Mouse (Mus musculus) CH12.LX (cell line): ENCODE measurements around the gene Rps18. TPM values are rescaled to one million over a fixed set of nuclear protein-coding genes. Genes with fewer than 3 reads are reported as not detected.
A peak's percentile ranks its signal among the peaks of the same experiment; 100 is the strongest.

Experiments used
- DNase-seq: peaks from one replicate; pipeline ENCODE4 v3.0.0-alpha.2; 2013; ENCODE audit errors: extremely low read depth
- H3K27ac ChIP-seq: 2 replicates; pipeline ENCODE4 v1.5.1; 2012; ENCODE audit warnings: low read depth, mild to moderate bottlenecking, control low read depth, moderate library complexity; ENCODE audit not compliant: insufficient read depth
- H3K27me3 ChIP-seq: replicated peaks from 2 replicates; pipeline ENCODE3; 2012; ENCODE audit warnings: inconsistent platforms
- H3K36me3 ChIP-seq, 2 experiments: replicated peaks in 1 of 2; 2 replicates each; pipeline versions ENCODE3 to v1.6.1; 2012; ENCODE audit warnings: inconsistent platforms in 1 of 2, low read length in 1 of 2, mild to moderate bottlenecking in 1 of 2, mixed read lengths in 1 of 2, moderate library complexity in 1 of 2; ENCODE audit not compliant: control insufficient read depth in 1 of 2, insufficient read depth in 1 of 2
- H3K4me1 ChIP-seq, 2 experiments: 2 replicates each; pipeline ENCODE4 v1.6.1; 2012; ENCODE audit warnings: inconsistent platforms in 1 of 2, moderate library complexity in 1 of 2; ENCODE audit not compliant: insufficient read depth in 2 of 2, control insufficient read depth in 1 of 2
- H3K4me2 ChIP-seq: 2 replicates; pipeline ENCODE4 v1.6.1; 2012; ENCODE audit warnings: low read depth, mild to moderate bottlenecking, control low read depth; ENCODE audit not compliant: poor library complexity, insufficient read depth, severe bottlenecking
- H3K4me3 ChIP-seq, 3 experiments: fragments of 150-350 bp in 1 of 3; sonication (generic) in 1 of 3; replicated peaks in 1 of 3; 2 replicates each; pipeline versions ENCODE3 to v1.5.1; 2011 to 2012; ENCODE audit warnings: low read depth in 2 of 3, low read length in 2 of 3, mild to moderate bottlenecking in 2 of 3, moderate library complexity in 2 of 3, control low read depth in 1 of 3, improper control_type of control experiment in 1 of 3, inconsistent platforms in 1 of 3, mixed read lengths in 1 of 3; ENCODE audit not compliant: poor library complexity in 1 of 3
- H3K79me2 ChIP-seq: replicated peaks from 2 replicates; pipeline ENCODE4 v1.6.1; 2012; ENCODE audit warnings: mild to moderate bottlenecking, moderate library complexity; ENCODE audit not compliant: control insufficient read depth, poor library complexity, insufficient read depth, severe bottlenecking; ENCODE audit errors: extremely low read depth
- H3K9ac ChIP-seq: 2 replicates; pipeline ENCODE4 v1.6.1; 2012; ENCODE audit warnings: low read depth, mild to moderate bottlenecking, control low read depth, moderate library complexity; ENCODE audit not compliant: insufficient read depth
- H3K9me3 ChIP-seq: replicated peaks from 2 replicates; pipeline ENCODE3; 2012; ENCODE audit warnings: low read length, inconsistent platforms, mixed read lengths
- CHD2 ChIP-seq: IDR thresholded peaks from 2 replicates; pipeline ENCODE4 v1.6.1; 2011; ENCODE audit warnings: low read length, improper control_type of control experiment
- GABPA ChIP-seq: IDR thresholded peaks from 2 replicates; pipeline ENCODE4 v1.6.1; 2012; ENCODE audit warnings: low read depth, low read length, improper control_type of control experiment, inconsistent platforms; ENCODE audit not compliant: insufficient replicate concordance
- HCFC1 ChIP-seq: IDR thresholded peaks from 2 replicates; pipeline ENCODE4 v1.6.1; 2012; ENCODE audit warnings: low read depth, mild to moderate bottlenecking, inconsistent platforms, low read length, improper control_type of control experiment
- NELFE ChIP-seq: IDR thresholded peaks from 2 replicates; pipeline ENCODE4 v1.6.1; 2011; ENCODE audit warnings: low read depth, low read length, improper control_type of control experiment
- PAX5 ChIP-seq: IDR thresholded peaks from 2 replicates; pipeline ENCODE4 v1.6.1; 2012; ENCODE audit warnings: low read length, inconsistent platforms, mixed read lengths
- POLR2A ChIP-seq: IDR thresholded peaks from 2 replicates; pipeline ENCODE4 v1.6.1; 2011; ENCODE audit warnings: low read depth, mild to moderate bottlenecking, improper control_type of control experiment, low read length
- POLR2AphosphoS2 ChIP-seq: IDR thresholded peaks from 2 replicates; pipeline ENCODE4 v1.6.1; 2011; ENCODE audit warnings: low read depth, low read length, improper control_type of control experiment
- RCOR1 ChIP-seq: conservative IDR thresholded peaks from 2 replicates; pipeline ENCODE4 v1.6.1; 2012; ENCODE audit warnings: low read depth, mild to moderate bottlenecking, inconsistent platforms, low read length, improper control_type of control experiment
- TCF12 ChIP-seq: IDR thresholded peaks from 2 replicates; pipeline ENCODE4 v1.6.1; 2014; ENCODE audit warnings: low read depth, mild to moderate bottlenecking, inconsistent platforms, low read length, improper control_type of control experiment
- UBTF ChIP-seq: IDR thresholded peaks from 2 replicates; pipeline ENCODE4 v1.6.1; 2012; ENCODE audit warnings: low read depth, mild to moderate bottlenecking, inconsistent platforms, low read length, improper control_type of control experiment, moderate library complexity
- USF1 ChIP-seq: IDR thresholded peaks from 2 replicates; pipeline ENCODE4 v1.6.1; 2014; ENCODE audit warnings: low read depth, mild to moderate bottlenecking, inconsistent platforms, low read length, improper control_type of control experiment
- USF2 ChIP-seq: conservative IDR thresholded peaks from 2 replicates; pipeline ENCODE4 v1.6.1; 2011; ENCODE audit warnings: low read depth, low read length, improper control_type of control experiment
- dilution Hi-C: fragments of 300-500 bp; cut with MboI; formaldehyde crosslinking; loops from 2 replicates; pipeline ENCODE4 v1.14.3; 2020; ENCODE audit warnings: low sequenced_read_pairs; ENCODE audit not compliant: extremely low pct_unique_long_range_greater_than_20kb, extremely low pct_ligation_motif_present
- in situ Hi-C: fragments of 300-500 bp; cut with MboI; formaldehyde crosslinking; loops from 3 replicates; pipeline ENCODE4 v1.14.3; 2019; ENCODE audit warnings: low sequenced_read_pairs, low pct_ligation_motif_present, low pct_unique_long_range_greater_than_20kb, mixed read lengths
- polyA plus RNA-seq: library from polyadenylated mRNA; unstranded; fragments of >175 nt; gene quantifications from 2 replicates; pipeline ENCODE4 v1.2.1, GENCODE M21; 2012; ENCODE audit warnings: low read depth; ENCODE audit not compliant: insufficient read length
- total RNA-seq, 2 experiments: library from RNA; depleted of rRNA; stranded (reverse); fragments of 300-350 nt in 1 of 2; fragments of >200 nt in 1 of 2; gene quantifications; 2 replicates each; pipeline ENCODE4 v1.2.3; 2012 to 2014

Gene Rps18
- total and polyA plus RNA-seq, 3 experiments: 246 to 991 (median 302) TPM

GRCm38 (mm10) chr17:33951021-33951946 lies 4.5 kb downstream of the Rps18 start, which contains the start of gene B3galt4 (continued):
- TF ChIP-seq UBTF: no peak
- TF ChIP-seq, all 38 proteins: peak for 16

GRCm38 (mm10) chr17:33950131-33950625 lies 5.6 kb downstream of the Rps18 start:
- peak; percentile 48; the same call in 1 of the 2 replicates for TF ChIP-seq CHD2
- no peak; the same call in 1 of the 2 replicates for TF ChIP-seq POLR2A
- Histone ChIP-seq H3K4me1 (peaks cover 4 to 23% of the 10 kb centered on the region in 2 experiments; a peak in 2 of 4 replicates), H3K4me2 (no peak overlapping the region), H3K27me3 (no peaks in the 10 kb centered on the region), H3K79me2 (peaks cover 19% of the 10 kb centered on the region), H3K4me3 (no peak overlapping the region), H3K36me3 (peaks cover 69 to 89% of the 10 kb centered on the region in 2 experiments), H3K27ac (0 out of 2 replicates have a peak overlapping the region, but pooled peaks have one; percentile 83), H3K9me3 (no peaks in the 10 kb centered on the region), H3K9ac (no peak overlapping the region)
- dilution Hi-C loops: no loop called here
- in situ Hi-C loops: no loop called here
- DNase-seq: no peak

- TF ChIP-seq PAX5: no peak
- TF ChIP-seq USF2: no peak
- TF ChIP-seq, all 38 proteins: peak for 0
- no peaks in the 10 kb centered on the region for H3K9me3 ChIP-seq
- no peak overlapping the region for H3K4me3 ChIP-seq
- H3K4me1 ChIP-seq: peaks cover 4 to 23% of the 10 kb centered on the region in 2 experiments; a peak in 2 of 4 replicates
- H3K79me2 ChIP-seq: peaks cover 7% of the 10 kb centered on the region
- in situ Hi-C loops: no loop called here
- dilution Hi-C loops: no loop called here
- no peaks in the 10 kb centered on the region for H3K27me3 ChIP-seq
- no peak overlapping the region for H3K4me2 ChIP-seq
- H3K9ac ChIP-seq: no peak overlapping the region
- no peak overlapping the region for H3K27ac ChIP-seq
- no peak for DNase-seq
- peaks cover 76 to 91% of the 10 kb centered on the region in 2 experiments for H3K36me3 ChIP-seq
Measured at GRCm38 (mm10) chr17:33948905-33949537, 6.8 kb downstream of the Rps18 start.

- dilution Hi-C loops (no loop called here), in situ Hi-C loops (no loop called here)
- Histone ChIP-seq H3K9me3 (no peaks in the 10 kb centered on the region), H3K27ac (no peak overlapping the region), H3K9ac (no peak overlapping the region), H3K4me2 (no peak overlapping the region), H3K4me3 (no peak overlapping the region), H3K27me3 (no peaks in the 10 kb centered on the region), H3K4me1 (peaks cover 4 to 21% of the 10 kb centered on the region in 2 experiments; a peak in 2 of 4 replicates), H3K79me2 (peaks cover 3% of the 10 kb centered on the region; the same call in 1 of the 2 replicates), H3K36me3 (peaks cover 77 to 92% of the 10 kb centered on the region in 2 experiments)
- DNase-seq: no peak
- TF ChIP-seq GABPA (no peak), TCF12 (no peak), RCOR1 (no peak), HCFC1 (no peak), NELFE (no peak), POLR2AphosphoS2 (no peak), USF1 (no peak)
Measured at GRCm38 (mm10) chr17:33948090-33948904, 7.5 kb downstream of the Rps18 start.
